In the genomic region with DNA sequence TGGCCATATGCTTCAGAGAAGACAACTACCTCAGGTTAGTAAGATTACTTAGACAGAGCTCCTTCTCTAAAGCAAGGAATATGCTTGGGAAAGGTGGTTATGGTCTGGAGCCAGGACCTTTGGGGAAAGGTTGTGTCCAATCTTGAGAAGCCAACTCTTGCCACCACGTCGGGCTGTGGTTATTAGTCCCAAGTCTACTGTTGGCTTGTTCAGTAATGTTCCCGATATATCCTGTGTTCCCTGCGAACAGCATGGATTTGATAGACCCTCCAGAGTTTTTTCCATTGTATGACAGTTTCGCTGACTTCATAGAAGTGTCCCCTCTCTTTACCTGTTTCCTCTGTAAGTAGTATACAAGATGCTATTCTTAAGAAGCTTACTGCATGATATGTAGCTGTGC, we compare ENCODE assay signal across 9 mouse cellular contexts. TPM values are rescaled to one million over a fixed set of nuclear protein-coding genes. Genes with fewer than 3 reads are reported as not detected.
DNase-seq lines count a peak whose midpoint lies in the region; ATAC-seq and TF ChIP-seq lines count a peak whose summit lies in the region.
"Not testable (repeated sequence)": the region's sequence is repeated elsewhere in the genome, so short reads cannot be mapped to it uniquely, and the experiment has no call there.
"Had no signal": no experiment of that assay in that cellular context is flagged by ENCODE, and none has a peak within 500 bp of the region (broad histone marks: within the 10 kb centered on the region; RNA-seq: fewer than 3 reads in every experiment).

No protein-coding gene starts in this region.

- ATAC-seq in embryonic facial prominence, embryonic 13.5 days (ENCODE audit: insufficient number of reproducible peaks, insufficient read depth, low FRiP score, low TSS enrichment, low read depth): peak; percentile 33; the same call in 1 of the 2 replicates
- 0 out of 2 replicates have a peak, but pooled peaks have one; percentile 6 for ATAC-seq in hindbrain, embryonic 11.5 days (ENCODE audit: low FRiP score)
- peak; percentile 30; the same call in 1 of the 2 replicates for ATAC-seq in kidney, embryonic 14.5 days (ENCODE audit: low FRiP score, low TSS enrichment)
- ATAC-seq in liver, embryonic 14.5 days (ENCODE audit: insufficient read depth): 0 out of 2 replicates have a peak, but pooled peaks have one; percentile 16
- peak; percentile 21; the same call in 1 of the 2 replicates for ATAC-seq in midbrain, embryonic 14.5 days (ENCODE audit: low FRiP score, low TSS enrichment)
- peak; percentile 40; the same call in 1 of the 2 replicates for ATAC-seq in stomach, postnatal 0 days (ENCODE audit: low FRiP score, low TSS enrichment)

- not testable (repeated sequence) for TF ChIP-seq EP300 in liver, embryonic 14.5 days (IDR thresholded peaks at IDR 0.05; ENCODE audit: low read depth); stomach, postnatal 0 days (optimal IDR thresholded peaks at IDR 0.05)

- H3K27me3 ChIP-seq in embryonic facial prominence, embryonic 13.5 days; hindbrain, embryonic 11.5 days (ENCODE audit: control insufficient read depth, insufficient read depth, low read length); kidney, embryonic 14.5 days (ENCODE audit: control insufficient read depth, insufficient read depth, low read length); liver, embryonic 14.5 days (ENCODE audit: control insufficient read depth, insufficient read depth, low read length); midbrain, embryonic 14.5 days (ENCODE audit: control insufficient read depth, insufficient read depth, low read length); stomach, postnatal 0 days (ENCODE audit: control insufficient read depth, insufficient read depth, low read length): not testable (repeated sequence)

- H3K36me3 ChIP-seq in embryonic facial prominence, embryonic 13.5 days; hindbrain, embryonic 11.5 days (ENCODE audit: control insufficient read depth, insufficient read depth, low read length); kidney, embryonic 14.5 days (ENCODE audit: control insufficient read depth, insufficient read depth, low read length); liver, embryonic 14.5 days (replicated peaks; ENCODE audit: control insufficient read depth, insufficient read depth, low read depth); midbrain, embryonic 14.5 days (ENCODE audit: control insufficient read depth, insufficient read depth, low read length); stomach, postnatal 0 days (ENCODE audit: control insufficient read depth, insufficient read depth, low read length): not testable (repeated sequence)

- not testable (repeated sequence) for H3K4me2 ChIP-seq in embryonic facial prominence, embryonic 13.5 days; hindbrain, embryonic 11.5 days (replicated peaks; ENCODE audit: low read depth, low read length); kidney, embryonic 14.5 days (replicated peaks; ENCODE audit: low read depth, low read length); liver, embryonic 14.5 days (ENCODE audit: low read depth); midbrain, embryonic 14.5 days (ENCODE audit: low read length); stomach, postnatal 0 days (replicated peaks; ENCODE audit: low read depth)

- 84% methylated on average over 5 of the region's 5 CpGs for WGBS in embryonic facial prominence, embryonic 13.5 days
- WGBS in hindbrain, embryonic 11.5 days: 89% methylated on average over 5 of the region's 5 CpGs
- 88% methylated on average over 5 of the region's 5 CpGs for WGBS in kidney, embryonic 14.5 days
- 69% methylated on average over 5 of the region's 5 CpGs for whole genome bisulfite sequencing in liver, embryonic 14.5 days (ENCODE audit: insufficient replicate concordance)
- 86% methylated on average over 5 of the region's 5 CpGs for WGBS in midbrain, embryonic 14.5 days
- WGBS in stomach, postnatal 0 days: 85% methylated on average over 5 of the region's 5 CpGs

- H3K9me3 ChIP-seq in embryonic facial prominence, embryonic 13.5 days: peaks cover 43% of the 10 kb centered on the region
- H3K9me3 ChIP-seq in hindbrain, embryonic 11.5 days (ENCODE audit: control insufficient read depth, low read length): peaks cover 26% of the 10 kb centered on the region
- peaks cover 38% of the 10 kb centered on the region for H3K9me3 ChIP-seq in kidney, embryonic 14.5 days (ENCODE audit: control insufficient read depth, low read length)
- H3K9me3 ChIP-seq in liver, embryonic 14.5 days (ENCODE audit: control insufficient read depth, low read length): peaks cover 13% of the 10 kb centered on the region; the same call in 1 of the 2 replicates
- peaks cover 48% of the 10 kb centered on the region for H3K9me3 ChIP-seq in midbrain, embryonic 14.5 days (ENCODE audit: control insufficient read depth, low read length)
- not testable (repeated sequence) for H3K9me3 ChIP-seq in stomach, postnatal 0 days (ENCODE audit: control insufficient read depth, low read length)

- TF ChIP-seq CTCF in liver, embryonic 14.5 days (IDR thresholded peaks at IDR 0.05; ENCODE audit: low read depth); stomach, postnatal 0 days (IDR thresholded peaks at IDR 0.05; ENCODE audit: low read depth): not testable (repeated sequence)

- DNase-seq in heart, adult 11 months: peak; percentile 83
- DNase-seq in hindbrain, embryonic 11.5 days (ENCODE audit: low spot score); liver, embryonic 14.5 days (ENCODE audit: low read depth in 3 of 3, low spot score in 3 of 3); midbrain, embryonic 14.5 days; stomach, postnatal 0 days (ENCODE audit: low spot score): not testable (repeated sequence)

- H3K27ac ChIP-seq in embryonic facial prominence, embryonic 13.5 days; hindbrain, embryonic 11.5 days (ENCODE audit: low read depth, low read length); kidney, embryonic 14.5 days (ENCODE audit: low read depth, low read length); liver, embryonic 14.5 days; midbrain, embryonic 14.5 days (replicated peaks; ENCODE audit: low read depth, low read length); stomach, postnatal 0 days (replicated peaks): not testable (repeated sequence)

- not testable (repeated sequence) for H3K4me3 ChIP-seq in embryonic facial prominence, embryonic 13.5 days; hindbrain, embryonic 11.5 days (ENCODE audit: low read depth, low read length); kidney, embryonic 14.5 days (ENCODE audit: low read length); liver, embryonic 14.5 days (ENCODE audit: insufficient read depth in 1 of 2, low read depth in 2 of 2, low read length in 2 of 2); midbrain, embryonic 14.5 days (replicated peaks; ENCODE audit: low read depth, low read length); stomach, postnatal 0 days (ENCODE audit: low read depth, low read length)

- not testable (repeated sequence) for H3K9ac ChIP-seq in embryonic facial prominence, embryonic 13.5 days; hindbrain, embryonic 11.5 days (ENCODE audit: low read depth, low read length); kidney, embryonic 14.5 days (ENCODE audit: low read depth, low read length); liver, embryonic 14.5 days (replicated peaks); midbrain, embryonic 14.5 days (replicated peaks; ENCODE audit: low read length); stomach, postnatal 0 days (ENCODE audit: low read length)

- H3K4me1 ChIP-seq in embryonic facial prominence, embryonic 13.5 days; hindbrain, embryonic 11.5 days (replicated peaks; ENCODE audit: control insufficient read depth, insufficient read depth, low read length); kidney, embryonic 14.5 days (ENCODE audit: control insufficient read depth, insufficient read depth, low read length); liver, embryonic 14.5 days (replicated peaks; ENCODE audit: control insufficient read depth in 2 of 2, insufficient read depth in 2 of 2, low read length in 1 of 2); midbrain, embryonic 14.5 days (ENCODE audit: control insufficient read depth, insufficient read depth, low read length); stomach, postnatal 0 days (replicated peaks; ENCODE audit: control insufficient read depth, insufficient read depth): not testable (repeated sequence)

RNA-seq across cellular contexts. Expression of a gene that starts 0.9 kb away (rescaled TPM):
- 2.7 and 3.7 TPM in 2 replicates for polyA plus RNA-seq in embryonic facial prominence, embryonic 13.5 days (2015; fragmentation: Nextera tagmentation; extraction: Ambion mirVana)
- polyA plus RNA-seq in hindbrain, embryonic 11.5 days (2014; fragmentation: Nextera tagmentation; extraction: Ambion mirVana): 3.6 and 3.9 TPM in 2 replicates
- 5.1 and 6.7 TPM in 2 replicates for polyA plus RNA-seq in kidney, embryonic 14.5 days (2014; fragmentation: Nextera tagmentation; extraction: Ambion mirVana)
- polyA plus RNA-seq in liver, embryonic 14.5 days (2012; rRNA removed): 1.1 and 2.1 TPM in 2 replicates
- polyA plus RNA-seq in liver, embryonic 14.5 days (2014; fragmentation: Nextera tagmentation; extraction: Ambion mirVana): 2.9 and 3.3 TPM in 2 replicates
- polyA plus RNA-seq in midbrain, embryonic 14.5 days (2014; fragmentation: Nextera tagmentation; extraction: Ambion mirVana): 2.6 and 2.9 TPM in 2 replicates
- polyA plus RNA-seq in stomach, postnatal 0 days (2015; fragmentation: Nextera tagmentation; extraction: Ambion mirVana): 1.2 and 1.5 TPM in 2 replicates

RNA-seq across cellular contexts. Expression of a gene that starts 52.1 kb away (rescaled TPM):
- polyA plus RNA-seq in embryonic facial prominence, embryonic 13.5 days (2015; fragmentation: Nextera tagmentation; extraction: Ambion mirVana): 0.37 TPM in 1 of 2 replicates, not detected in the other
- polyA plus RNA-seq in hindbrain, embryonic 11.5 days (2014; fragmentation: Nextera tagmentation; extraction: Ambion mirVana): 0.19 TPM in 1 of 2 replicates, not detected in the other
- polyA plus RNA-seq in kidney, embryonic 14.5 days (2014; fragmentation: Nextera tagmentation; extraction: Ambion mirVana): 0.13 TPM in 1 of 2 replicates, not detected in the other
- polyA plus RNA-seq in liver, embryonic 14.5 days (2012; rRNA removed): not detected in 2 replicates
- 0.09 TPM in 1 of 2 replicates, not detected in the other for polyA plus RNA-seq in liver, embryonic 14.5 days (2014; fragmentation: Nextera tagmentation; extraction: Ambion mirVana)
- polyA plus RNA-seq in midbrain, embryonic 14.5 days (2014; fragmentation: Nextera tagmentation; extraction: Ambion mirVana): 0.15 and 0.26 TPM in 2 replicates
- polyA plus RNA-seq in stomach, postnatal 0 days (2015; fragmentation: Nextera tagmentation; extraction: Ambion mirVana): 0.04 TPM in 1 of 2 replicates, not detected in the other
- polyA plus RNA-seq: forebrain, embryonic 15.5 days; heart, postnatal 0 days had no signal
